Mouse (Mus musculus): ENCODE measurements around the gene Apoc3.

The Apoc3 gene

DNA sequence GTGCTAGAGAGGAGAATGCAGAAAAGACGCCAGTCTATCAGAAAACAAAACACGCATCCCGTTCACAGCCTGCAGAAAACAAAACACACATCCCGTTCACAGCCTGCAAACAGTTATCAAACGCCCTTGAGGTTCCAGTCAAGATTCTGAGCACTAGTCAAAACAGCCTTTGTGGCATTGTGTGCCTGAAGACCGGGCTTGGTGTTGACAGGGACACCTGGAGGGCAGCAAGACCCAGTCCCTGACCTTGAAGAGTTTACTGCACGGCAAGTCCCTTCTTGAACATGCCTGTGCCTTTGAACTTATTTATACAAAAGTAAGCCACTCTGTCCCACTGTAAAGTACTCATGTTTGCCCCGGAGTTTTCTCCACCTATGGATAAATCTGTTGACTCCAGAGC is 8.1 kb upstream of the Apoc3 start:
- DNase-seq (ENCODE audit: low read depth, low spot score), result no peak
- Histone ChIP-seq H3K36me3 (ENCODE audit: control insufficient read depth, insufficient read depth, low read length, poor library complexity, severe bottlenecking) (no peaks in the 10 kb centered on the region), H3K27me3 (ENCODE audit: control insufficient read depth, insufficient read depth, low read length, poor library complexity, severe bottlenecking) (no peaks in the 10 kb centered on the region)

- DNase-seq (ENCODE audit: low read depth, low spot score), result no peak
These were observed 7.7 kb upstream of the Apoc3 start for GRCm38 (mm10) chr9:46243122-46243521.

DNA sequence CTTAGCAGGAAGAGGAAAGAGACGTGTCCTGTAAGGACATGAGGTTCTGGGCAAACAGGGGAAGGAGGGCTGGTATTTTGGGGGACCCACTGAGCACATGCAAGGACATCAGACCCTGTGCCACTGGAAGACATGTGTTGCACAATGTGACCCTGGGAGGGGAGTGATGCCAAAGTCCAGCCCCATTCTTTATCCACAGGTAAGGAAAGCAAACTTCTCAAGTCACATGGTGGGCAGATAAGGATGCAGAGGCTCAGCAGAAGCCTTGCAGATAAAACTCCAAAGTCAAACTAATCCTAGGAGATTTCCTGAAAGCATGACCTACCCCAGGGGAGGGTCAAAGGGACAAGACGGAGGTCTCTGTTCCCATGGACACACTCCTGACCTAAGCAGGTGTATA is 6.4 kb upstream of the Apoc3 start:
- no peak for DNase-seq (ENCODE audit: low read depth, low spot score)
- Histone ChIP-seq H3K36me3 (ENCODE audit: control insufficient read depth, insufficient read depth, low read length, poor library complexity, severe bottlenecking) (no peaks in the 10 kb centered on the region), H3K27me3 (ENCODE audit: control insufficient read depth, insufficient read depth, low read length, poor library complexity, severe bottlenecking) (no peaks in the 10 kb centered on the region)

More at GRCm38 (mm10) chr9:46243122-46243521, 7.7 kb upstream of the Apoc3 start:
- Histone ChIP-seq H3K36me3 (ENCODE audit: control insufficient read depth, insufficient read depth, low read length, poor library complexity, severe bottlenecking) (no peaks in the 10 kb centered on the region), H3K27me3 (ENCODE audit: control insufficient read depth, insufficient read depth, low read length, poor library complexity, severe bottlenecking) (no peaks in the 10 kb centered on the region)

- Histone ChIP-seq H3K36me3 (ENCODE audit: control insufficient read depth, insufficient read depth, low read length, poor library complexity, severe bottlenecking) (no peaks in the 10 kb centered on the region), H3K27me3 (ENCODE audit: control insufficient read depth, insufficient read depth, low read length, poor library complexity, severe bottlenecking) (no peaks in the 10 kb centered on the region)
- no peak for DNase-seq (ENCODE audit: low read depth, low spot score)
These were observed 5.2 kb upstream of the Apoc3 start, which contains the start of gene Apoa4 for GRCm38 (mm10) chr9:46240526-46241153. Gene Apoa4 (plus strand): TSS chr9:46240696.

GRCm38 (mm10) chr9:46238850-46239249 is 3.4 kb upstream of the Apoc3 start:
- DNase-seq (ENCODE audit: low read depth, low spot score), result no peak
- Histone ChIP-seq H3K36me3 (ENCODE audit: control insufficient read depth, insufficient read depth, low read length, poor library complexity, severe bottlenecking) (no peaks in the 10 kb centered on the region), H3K27me3 (ENCODE audit: control insufficient read depth, insufficient read depth, low read length, poor library complexity, severe bottlenecking) (no peaks in the 10 kb centered on the region)

DNA sequence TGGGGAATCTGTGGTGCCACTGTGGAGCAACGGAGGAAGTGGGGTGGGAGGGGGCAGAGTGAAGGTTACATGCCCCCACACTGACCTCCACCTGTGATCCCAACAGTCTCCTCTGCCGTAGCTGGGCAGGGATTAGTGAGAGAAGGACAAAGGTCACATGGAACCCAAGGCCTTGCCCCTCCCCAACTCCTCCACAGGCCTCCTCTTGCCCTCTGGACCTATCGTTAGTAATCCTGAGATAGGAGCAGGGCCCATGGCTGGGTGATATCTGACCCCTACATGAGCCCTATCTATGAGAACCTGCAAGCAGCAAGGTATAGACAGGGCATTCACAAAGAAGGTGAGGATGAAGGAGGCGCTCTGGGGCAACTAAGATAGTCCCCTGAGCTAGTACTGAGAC is 213 bp upstream of the Apoc3 start:
- Histone ChIP-seq H3K27me3 (ENCODE audit: control insufficient read depth, insufficient read depth, low read length, poor library complexity, severe bottlenecking) (no peaks in the 10 kb centered on the region), H3K36me3 (ENCODE audit: control insufficient read depth, insufficient read depth, low read length, poor library complexity, severe bottlenecking) (no peaks in the 10 kb centered on the region)
- no peak for DNase-seq (ENCODE audit: low read depth, low spot score)

DNA sequence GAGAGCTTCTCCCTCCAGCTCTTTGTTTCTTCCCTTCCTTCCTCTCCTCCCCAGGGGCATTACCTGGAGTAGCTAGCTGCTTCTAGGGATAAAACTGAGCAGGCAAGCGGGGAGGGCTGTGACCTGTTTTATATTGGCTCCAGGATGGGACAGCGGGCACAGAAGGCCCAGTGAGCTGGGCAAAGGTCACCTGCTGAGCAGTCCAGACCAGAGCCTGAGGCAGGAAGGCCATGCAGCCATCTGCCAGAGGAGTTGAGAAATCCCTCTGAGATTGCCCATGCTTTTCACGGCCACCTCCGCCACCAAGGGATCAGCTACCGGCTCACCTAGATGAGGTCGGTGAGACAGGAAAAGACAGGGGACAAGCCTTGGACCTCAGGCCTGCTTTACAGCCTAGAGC is 240 bp downstream of the Apoc3 start:
- no peak for DNase-seq (ENCODE audit: low read depth, low spot score)
- Histone ChIP-seq H3K27me3 (ENCODE audit: control insufficient read depth, insufficient read depth, low read length, poor library complexity, severe bottlenecking) (no peaks in the 10 kb centered on the region), H3K36me3 (ENCODE audit: control insufficient read depth, insufficient read depth, low read length, poor library complexity, severe bottlenecking) (no peaks in the 10 kb centered on the region)

- DNase-seq (ENCODE audit: low read depth, low spot score), result no peak
- no peaks in the 10 kb centered on the region for H3K36me3 ChIP-seq (ENCODE audit: control insufficient read depth, insufficient read depth, low read length, poor library complexity, severe bottlenecking)
- H3K27me3 ChIP-seq (ENCODE audit: control insufficient read depth, insufficient read depth, low read length, poor library complexity, severe bottlenecking), result no peaks in the 10 kb centered on the region; the same call in 1 of the 2 replicates
These were observed 4.9 kb downstream of the Apoc3 start for GRCm38 (mm10) chr9:46230450-46230975.

GRCm38 (mm10) chr9:46229573-46230449 is 5.6 kb downstream of the Apoc3 start:
- DNase-seq (ENCODE audit: low read depth, low spot score), result peak; percentile 52
- no peaks in the 10 kb centered on the region for H3K36me3 ChIP-seq (ENCODE audit: control insufficient read depth, insufficient read depth, low read length, poor library complexity, severe bottlenecking)
- no peaks in the 10 kb centered on the region; the same call in 1 of the 2 replicates for H3K27me3 ChIP-seq (ENCODE audit: control insufficient read depth, insufficient read depth, low read length, poor library complexity, severe bottlenecking)

DNA sequence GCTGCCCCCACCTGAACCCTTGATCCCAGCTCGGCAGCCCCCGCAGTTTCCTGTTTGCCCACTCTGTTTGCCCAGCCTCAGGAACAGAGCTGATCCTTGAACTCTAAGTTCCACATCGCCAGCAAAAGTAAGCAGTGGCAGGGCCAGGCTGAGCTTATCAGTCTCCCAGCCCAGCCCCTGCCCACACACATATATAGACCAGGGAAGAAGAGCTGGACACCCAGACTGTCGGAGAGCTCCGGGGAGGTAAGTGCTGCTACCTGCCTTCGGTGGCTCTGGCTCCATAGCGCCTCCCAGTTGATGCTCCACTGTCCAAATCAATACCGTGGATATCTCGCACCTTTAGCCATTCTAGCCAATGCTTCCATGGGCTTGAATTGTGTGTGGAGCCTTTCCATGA is 6.9 kb downstream of the Apoc3 start, which contains the start of gene Apoa1:
Apoa1 (plus strand) TSS at position 90 of the 400 bp plus-strand sequence.
- no peak for DNase-seq (ENCODE audit: low read depth, low spot score)
- Histone ChIP-seq H3K36me3 (ENCODE audit: control insufficient read depth, insufficient read depth, low read length, poor library complexity, severe bottlenecking) (no peaks in the 10 kb centered on the region), H3K27me3 (ENCODE audit: control insufficient read depth, insufficient read depth, low read length, poor library complexity, severe bottlenecking) (no peaks in the 10 kb centered on the region; the same call in 1 of the 2 replicates)

DNA sequence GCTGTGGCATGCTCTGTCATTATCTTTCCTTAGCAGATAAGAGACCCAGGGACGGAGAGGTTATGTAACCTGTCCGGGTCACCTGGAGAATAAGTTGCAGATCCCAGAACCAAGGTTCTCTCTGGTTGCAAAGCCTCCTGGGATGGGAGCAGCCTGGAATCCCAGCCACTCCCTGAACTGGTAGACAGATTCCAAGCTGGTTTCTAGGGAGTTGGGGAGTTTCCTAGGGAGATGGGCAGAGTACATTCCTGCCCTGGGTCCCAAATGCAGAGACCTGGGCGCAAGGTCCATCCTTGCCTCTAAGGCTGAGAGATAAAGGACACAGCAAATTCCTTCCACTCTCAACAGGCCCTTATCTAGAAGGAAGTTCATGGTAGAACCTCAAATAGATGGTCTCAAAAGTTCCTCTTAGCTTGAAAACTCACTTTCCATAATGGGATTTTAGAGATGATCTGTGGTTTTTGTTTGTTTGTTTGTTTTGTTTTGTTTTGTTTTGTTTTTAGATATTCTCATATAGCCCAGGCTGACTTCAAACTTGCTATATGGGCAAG is 8.3 kb downstream of the Apoc3 start:
- Histone ChIP-seq H3K36me3 (ENCODE audit: control insufficient read depth, insufficient read depth, low read length, poor library complexity, severe bottlenecking) (no peaks in the 10 kb centered on the region), H3K27me3 (ENCODE audit: control insufficient read depth, insufficient read depth, low read length, poor library complexity, severe bottlenecking) (no peaks in the 10 kb centered on the region; the same call in 1 of the 2 replicates)
- no peak for DNase-seq (ENCODE audit: low read depth, low spot score)

DNA sequence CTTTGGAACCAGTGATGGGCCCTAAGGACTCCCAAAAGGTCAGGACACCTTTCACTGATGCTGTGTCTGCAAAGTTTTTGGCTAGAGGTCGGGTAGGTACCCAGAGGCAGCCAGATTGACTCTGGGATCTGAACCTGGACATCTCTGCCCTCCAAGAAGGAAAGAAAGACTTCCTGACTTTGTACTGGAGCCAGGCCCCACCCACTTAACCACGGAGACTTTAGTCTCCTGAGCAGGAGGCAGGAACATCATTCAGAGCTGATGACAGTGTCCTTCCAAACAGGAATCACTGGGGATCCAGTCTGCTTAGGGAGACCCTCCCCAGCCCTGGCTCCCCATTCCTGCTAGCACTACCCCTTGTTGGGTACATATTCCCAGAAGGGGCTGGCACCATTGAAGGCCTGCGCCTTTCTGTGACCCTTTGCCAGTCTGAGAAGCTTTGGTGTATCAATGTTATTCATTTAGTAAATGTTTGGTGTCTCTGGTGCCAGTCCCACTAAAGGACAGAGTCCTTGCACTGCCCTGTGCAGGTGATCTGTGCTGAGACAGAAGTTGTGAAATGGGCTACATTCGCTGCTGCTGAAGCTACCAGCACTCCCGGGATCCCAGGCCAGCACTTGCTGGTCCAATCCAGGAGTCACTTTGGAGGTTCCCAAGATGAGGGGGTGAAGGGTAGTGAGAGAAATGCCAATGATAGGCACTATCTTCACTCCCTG is 10.3 kb downstream of the Apoc3 start:
- no peaks in the 10 kb centered on the region; the same call in 1 of the 2 replicates for H3K27me3 ChIP-seq (ENCODE audit: control insufficient read depth, insufficient read depth, low read length, poor library complexity, severe bottlenecking)
- peaks cover 4% of the 10 kb centered on the region; the same call in 1 of the 2 replicates for H3K36me3 ChIP-seq (ENCODE audit: control insufficient read depth, insufficient read depth, low read length, poor library complexity, severe bottlenecking)
- DNase-seq (ENCODE audit: low read depth, low spot score), result no peak

DNA sequence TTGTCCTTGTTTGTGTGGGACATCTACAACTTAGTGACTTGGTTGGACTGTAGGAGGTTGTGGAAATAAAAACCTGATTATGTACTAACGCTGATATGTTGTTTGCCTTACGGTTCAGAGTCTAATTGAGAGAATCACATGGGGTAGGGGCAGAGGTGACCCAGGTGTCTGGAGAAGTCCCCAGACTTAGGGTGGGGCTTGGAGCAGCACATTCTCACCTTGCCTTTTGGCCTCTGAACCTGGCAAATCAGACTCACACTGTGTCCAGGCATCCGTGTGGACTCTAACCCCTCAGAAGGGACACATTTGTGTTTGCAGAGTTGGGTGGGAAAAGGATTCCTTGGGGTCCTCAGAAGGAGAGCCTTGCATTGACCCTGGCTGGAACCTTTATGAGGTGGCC is 11.3 kb downstream of the Apoc3 start:
- no peak for DNase-seq (ENCODE audit: low read depth, low spot score)
- Histone ChIP-seq H3K27me3 (ENCODE audit: control insufficient read depth, insufficient read depth, low read length, poor library complexity, severe bottlenecking) (no peaks in the 10 kb centered on the region; the same call in 1 of the 2 replicates), H3K36me3 (ENCODE audit: control insufficient read depth, insufficient read depth, low read length, poor library complexity, severe bottlenecking) (peaks cover 4% of the 10 kb centered on the region; the same call in 1 of the 2 replicates)

- DNase-seq (ENCODE audit: low read depth, low spot score), result no peak
- Histone ChIP-seq H3K27me3 (ENCODE audit: control insufficient read depth, insufficient read depth, low read length, poor library complexity, severe bottlenecking) (no peaks in the 10 kb centered on the region), H3K36me3 (ENCODE audit: control insufficient read depth, insufficient read depth, low read length, poor library complexity, severe bottlenecking) (peaks cover 4% of the 10 kb centered on the region; the same call in 1 of the 2 replicates)
These were observed 12.3 kb downstream of the Apoc3 start for GRCm38 (mm10) chr9:46223090-46223489.

Measured in splenic B cell, adult 2 months (primary cell).